Mouse (Mus musculus): ENCODE data around the gene Slc17a7. TPM values are rescaled to one million over a fixed set of nuclear protein-coding genes. Genes with fewer than 3 reads are reported as not detected.
"Not testable (repeated sequence)": the region's sequence is repeated elsewhere in the genome, so short reads cannot be mapped to it uniquely, and the experiment has no call there.

The Slc17a7 gene
- total RNA-seq, 2 experiments from 2014 or later: 3.6 to 4.3 TPM

- intact Hi-C loops (cut with DNase I; ENCODE audit: low total_unique reads): no loop called here
- no peak for DNase-seq
Measured at GRCm38 (mm10) chr7:45150321-45150720, 13.4 kb upstream of the Slc17a7 start.

- DNase-seq: peak; percentile 52
- intact Hi-C loops (cut with DNase I; ENCODE audit: low total_unique reads): no loop called here
Measured at GRCm38 (mm10) chr7:45151303-45151702, 12.4 kb upstream of the Slc17a7 start.

GRCm38 (mm10) chr7:45153052-45153451 is 10.7 kb upstream of the Slc17a7 start:
- intact Hi-C loops (cut with DNase I; ENCODE audit: low total_unique reads); DNase-seq: not testable (repeated sequence)

GRCm38 (mm10) chr7:45153586-45153985 is 10.2 kb upstream of the Slc17a7 start:
- intact Hi-C loops (cut with DNase I; ENCODE audit: low total_unique reads): no loop called here
- no peak for DNase-seq

GRCm38 (mm10) chr7:45154096-45154992 is 9.4 kb upstream of the Slc17a7 start, which contains the start of the genes Pih1d1 and Aldh16a1:
Gene Pih1d1, plus strand, starts transcription at chr7:45154303.
Gene Aldh16a1, minus strand, starts transcription at chr7:45154584.
- intact Hi-C loops (cut with DNase I; ENCODE audit: low total_unique reads): no loop called here
- DNase-seq: peak; percentile 98

- peak; percentile 74 for DNase-seq
- intact Hi-C loops (cut with DNase I; ENCODE audit: low total_unique reads): no loop called here
Measured at GRCm38 (mm10) chr7:45154993-45155514, 8.7 kb upstream of the Slc17a7 start.

GRCm38 (mm10) chr7:45155590-45155989 is 8.2 kb upstream of the Slc17a7 start:
- no peak for DNase-seq
- intact Hi-C loops (cut with DNase I; ENCODE audit: low total_unique reads): no loop called here

GRCm38 (mm10) chr7:45156206-45156605 is 7.5 kb upstream of the Slc17a7 start:
- intact Hi-C loops (cut with DNase I; ENCODE audit: low total_unique reads): no loop called here

GRCm38 (mm10) chr7:45157459-45157858 is 6.3 kb upstream of the Slc17a7 start:
- intact Hi-C loops (cut with DNase I; ENCODE audit: low total_unique reads): no loop called here
- no peak for DNase-seq

More at GRCm38 (mm10) chr7:45156206-45156605, 7.5 kb upstream of the Slc17a7 start:
- no peak for DNase-seq

GRCm38 (mm10) chr7:45158991-45159390 is 4.8 kb upstream of the Slc17a7 start:
- DNase-seq: no peak
- intact Hi-C loops (cut with DNase I; ENCODE audit: low total_unique reads): loop anchor here (2.0 kb wide), 1 partner anchor 42 kb away; no protein-coding TSS in a partner anchor

GRCm38 (mm10) chr7:45160316-45160800 is 3.4 kb upstream of the Slc17a7 start:
- no peak for DNase-seq
- intact Hi-C loops (cut with DNase I; ENCODE audit: low total_unique reads): no loop called here

GRCm38 (mm10) chr7:45160866-45161265 is 2.9 kb upstream of the Slc17a7 start:
- intact Hi-C loops (cut with DNase I; ENCODE audit: low total_unique reads): no loop called here

GRCm38 (mm10) chr7:45161612-45162473 is 1.9 kb upstream of the Slc17a7 start:
- DNase-seq: peak; percentile 90
- intact Hi-C loops (cut with DNase I; ENCODE audit: low total_unique reads): no loop called here

More at GRCm38 (mm10) chr7:45160866-45161265, 2.9 kb upstream of the Slc17a7 start:
- DNase-seq: no peak

GRCm38 (mm10) chr7:45162551-45162950 is 1.2 kb upstream of the Slc17a7 start:
- intact Hi-C loops (cut with DNase I; ENCODE audit: low total_unique reads): no loop called here
- DNase-seq: no peak

- no peak for DNase-seq
- intact Hi-C loops (cut with DNase I; ENCODE audit: low total_unique reads): no loop called here
Measured at GRCm38 (mm10) chr7:45162996-45163615, 643 bp upstream of the Slc17a7 start.

GRCm38 (mm10) chr7:45164833-45165232 is 1.1 kb downstream of the Slc17a7 start:
- intact Hi-C loops (cut with DNase I; ENCODE audit: low total_unique reads): no loop called here

GRCm38 (mm10) chr7:45165701-45166100 is 2.0 kb downstream of the Slc17a7 start:
- no peak for DNase-seq
- intact Hi-C loops (cut with DNase I; ENCODE audit: low total_unique reads): no loop called here

More at GRCm38 (mm10) chr7:45164833-45165232, 1.1 kb downstream of the Slc17a7 start:
- no peak for DNase-seq

GRCm38 (mm10) chr7:45166950-45167401 is 3.2 kb downstream of the Slc17a7 start:
- DNase-seq: no peak
- intact Hi-C loops (cut with DNase I; ENCODE audit: low total_unique reads): no loop called here

All from gastrocnemius, postnatal 14 days (tissue).